Mouse (Mus musculus) gastrocnemius, postnatal 25 days (tissue): ENCODE measurements around the gene Zcchc13. TPM values are rescaled to one million over a fixed set of nuclear protein-coding genes. Genes with fewer than 3 reads are reported as not detected.

Source experiments
- DNase-seq: peaks from one replicate; pipeline ENCODE4 v3.0.0; 2022
- long read RNA-seq, 2 experiments: library from polyadenylated mRNA; stranded (forward); transcript quantifications; one replicate each; pipeline ENCODE4 v2.0.0; 2021
- total RNA-seq, 2 experiments: library from RNA; stranded (reverse); gene quantifications; 1 replicate in 1 of 2; 2 replicates in 1 of 2; pipeline ENCODE4 v1.2.3; 2021

The Zcchc13 gene
- not detected for total RNA-seq
- long read RNA-seq, experiment 1 = 0 reads
- long read RNA-seq, experiment 2 = 0 reads

GRCm38 (mm10) chrX:103630303-103630702 lies at the start of gene Zcchc13:
Gene Zcchc13 (plus strand): TSS chrX:103630586.
- DNase-seq = no peak

DNA sequence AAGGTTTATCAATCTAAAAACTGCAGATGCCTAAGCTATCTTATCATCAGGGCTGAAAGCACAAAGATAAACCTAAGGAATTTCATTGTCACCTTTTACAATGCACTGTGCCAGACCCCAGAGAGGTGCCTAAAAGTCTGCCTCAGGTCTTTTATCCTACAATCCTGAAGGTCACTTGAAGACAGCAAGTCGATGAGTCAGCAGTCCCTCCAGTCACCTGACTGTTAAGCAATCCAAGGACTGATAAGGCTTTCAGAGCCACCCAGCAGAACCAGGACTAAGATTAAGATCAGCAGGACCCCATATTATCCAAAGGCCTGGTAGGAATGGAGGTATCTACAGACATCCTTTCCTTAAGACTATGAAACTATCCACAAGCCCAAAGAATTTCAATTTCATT lies 46.1 kb upstream of the Zcchc13 start:
- no peak for DNase-seq

DNA sequence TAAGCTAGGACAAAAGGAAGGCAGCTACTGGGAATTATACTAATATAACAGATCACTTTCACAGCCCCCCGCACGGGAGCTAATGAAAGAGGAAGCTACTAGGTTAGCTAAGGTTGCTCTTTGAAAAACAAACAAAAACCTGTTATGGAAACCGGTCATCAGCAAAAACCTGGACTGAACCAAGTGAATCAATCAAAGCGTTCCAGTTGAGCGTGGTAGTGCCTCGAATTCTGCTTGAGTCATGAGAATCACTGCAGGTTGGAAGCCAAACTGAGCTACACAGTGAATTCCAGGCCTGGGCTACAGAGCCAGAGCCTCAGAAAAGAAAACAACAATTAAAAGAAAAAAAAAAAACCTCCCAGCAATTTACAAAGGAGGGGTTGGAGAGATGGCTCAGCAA lies 38.3 kb upstream of the Zcchc13 start:
- no peak for DNase-seq

DNA sequence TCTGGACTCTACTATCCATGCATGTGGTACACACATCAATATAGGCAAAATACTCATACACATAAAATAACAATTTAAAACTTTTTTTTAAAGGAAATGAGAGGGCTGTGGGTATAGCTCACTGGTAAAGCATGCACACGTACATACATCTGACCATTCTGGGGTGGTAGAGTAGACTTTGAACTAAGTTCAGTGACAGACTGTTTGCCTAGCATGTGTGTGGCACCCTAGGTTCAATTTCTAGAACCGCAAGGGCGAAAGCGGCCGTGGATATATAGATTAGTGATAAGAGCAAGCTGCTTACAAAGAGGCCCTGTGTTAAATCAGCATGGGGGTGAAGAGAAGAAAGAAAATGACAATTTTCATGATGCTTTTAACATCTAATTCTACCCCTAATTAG lies 27.8 kb upstream of the Zcchc13 start:
- DNase-seq = no peak

DNA sequence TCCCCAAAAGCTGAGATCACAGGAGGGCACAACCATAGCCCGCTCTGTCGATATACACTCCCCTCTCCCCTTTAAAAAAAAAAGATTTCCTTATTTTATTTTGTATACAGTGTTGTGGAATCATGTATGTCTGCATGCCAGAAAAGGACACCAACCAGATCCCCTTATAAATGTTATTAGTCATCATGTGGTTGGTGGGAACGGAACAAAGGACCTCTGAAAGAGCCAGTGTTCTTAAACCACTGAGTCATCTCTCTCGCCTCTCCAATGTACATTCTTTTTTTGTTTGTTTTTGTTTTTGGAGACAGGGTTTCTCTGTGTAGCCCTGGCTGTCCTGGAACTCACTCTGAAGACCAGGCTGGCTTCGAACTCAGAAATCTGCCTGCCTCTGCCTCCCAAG lies 26.2 kb upstream of the Zcchc13 start:
- no peak for DNase-seq

DNA sequence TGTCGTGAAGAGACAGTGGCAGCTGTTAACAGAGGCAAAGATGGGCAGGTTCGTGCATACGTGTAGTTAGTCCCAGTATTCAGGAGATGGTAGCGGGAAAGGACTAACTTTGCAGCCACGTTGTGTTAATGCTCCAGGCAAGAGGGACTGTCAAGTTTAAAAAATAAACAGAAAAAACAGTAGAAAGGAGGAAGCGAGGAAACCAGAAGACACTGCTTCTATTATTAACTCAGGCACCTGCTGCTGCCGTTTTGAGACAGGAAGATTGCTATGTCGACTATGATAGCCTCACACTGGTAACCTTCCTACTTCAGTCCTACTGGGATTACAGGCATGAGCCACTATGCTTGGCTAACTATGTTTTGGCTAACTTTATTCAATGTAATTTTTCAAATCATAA lies 24.9 kb upstream of the Zcchc13 start:
- no peak for DNase-seq

DNA sequence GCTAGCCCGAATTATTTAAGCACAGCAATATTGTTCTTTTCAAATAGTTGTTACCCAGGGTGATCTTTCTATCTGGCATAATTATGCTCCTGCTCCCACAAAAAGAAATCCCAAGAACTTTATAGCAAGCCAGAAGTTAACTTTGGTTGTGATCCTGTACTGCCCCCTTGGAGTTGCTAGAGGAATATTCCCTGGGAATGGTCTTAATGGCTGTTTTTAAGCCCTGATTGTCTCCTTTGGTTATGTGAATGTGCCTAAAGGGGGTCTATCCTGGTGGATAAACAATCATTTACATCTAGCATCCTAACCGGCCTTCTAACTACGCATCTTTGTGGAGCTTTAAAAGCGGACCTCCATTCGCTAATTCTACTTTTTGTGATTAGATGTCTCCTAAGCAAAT lies 20.0 kb upstream of the Zcchc13 start:
- no peak for DNase-seq

- no peak for DNase-seq
Observed at GRCm38 (mm10) chrX:103611462-103611861, 18.9 kb upstream of the Zcchc13 start.

DNA sequence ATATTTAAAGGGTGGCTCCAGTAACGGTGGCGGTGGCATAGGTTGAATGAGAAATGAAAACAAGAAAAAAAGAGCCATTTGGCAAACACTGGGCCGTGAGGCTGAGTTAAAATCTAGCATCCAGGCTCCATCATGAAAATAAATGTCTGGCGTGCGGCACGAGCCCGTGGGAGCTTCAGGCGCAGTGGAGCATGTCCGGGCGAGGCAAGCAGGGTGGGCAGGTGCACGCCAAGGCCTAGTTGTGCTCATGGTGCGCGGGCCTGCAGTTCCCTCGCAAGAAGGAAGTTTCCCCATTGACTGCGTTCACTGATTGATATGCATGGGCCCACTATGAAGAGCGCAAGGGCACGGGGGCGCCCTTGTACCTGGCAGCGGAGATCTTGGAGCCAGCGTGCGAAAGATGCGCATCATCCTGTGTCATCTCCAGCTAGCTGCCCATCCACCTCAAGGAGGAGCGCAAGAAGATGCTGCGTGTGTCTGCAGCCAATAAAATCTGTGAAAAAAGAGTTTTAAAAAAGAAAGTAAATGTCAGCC lies 15.6 kb upstream of the Zcchc13 start:
- DNase-seq = no peak

DNA sequence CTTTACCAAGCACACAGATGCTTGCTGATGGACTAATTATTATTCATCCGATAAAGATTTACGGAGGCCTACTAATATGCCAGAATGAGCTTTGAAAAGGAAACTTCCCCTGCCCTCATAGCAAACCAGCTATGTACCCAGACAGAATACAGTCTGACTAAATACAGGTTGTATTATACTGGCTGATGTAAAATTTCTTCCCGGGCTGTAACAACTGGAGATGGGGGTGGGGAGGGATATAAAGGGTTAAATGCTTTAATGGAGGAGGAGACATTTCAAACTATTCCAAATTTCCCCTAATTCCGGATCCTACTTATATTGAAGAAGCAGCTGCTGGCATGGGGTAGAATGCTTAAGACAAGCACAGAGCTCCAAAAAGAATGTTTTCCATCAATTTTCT lies 14.9 kb upstream of the Zcchc13 start:
- DNase-seq = no peak

- no peak for DNase-seq
Observed at GRCm38 (mm10) chrX:103616162-103616535, 14.2 kb upstream of the Zcchc13 start.

GRCm38 (mm10) chrX:103616536-103617404 lies 13.6 kb upstream of the Zcchc13 start:
- peak; percentile 87 for DNase-seq

DNA sequence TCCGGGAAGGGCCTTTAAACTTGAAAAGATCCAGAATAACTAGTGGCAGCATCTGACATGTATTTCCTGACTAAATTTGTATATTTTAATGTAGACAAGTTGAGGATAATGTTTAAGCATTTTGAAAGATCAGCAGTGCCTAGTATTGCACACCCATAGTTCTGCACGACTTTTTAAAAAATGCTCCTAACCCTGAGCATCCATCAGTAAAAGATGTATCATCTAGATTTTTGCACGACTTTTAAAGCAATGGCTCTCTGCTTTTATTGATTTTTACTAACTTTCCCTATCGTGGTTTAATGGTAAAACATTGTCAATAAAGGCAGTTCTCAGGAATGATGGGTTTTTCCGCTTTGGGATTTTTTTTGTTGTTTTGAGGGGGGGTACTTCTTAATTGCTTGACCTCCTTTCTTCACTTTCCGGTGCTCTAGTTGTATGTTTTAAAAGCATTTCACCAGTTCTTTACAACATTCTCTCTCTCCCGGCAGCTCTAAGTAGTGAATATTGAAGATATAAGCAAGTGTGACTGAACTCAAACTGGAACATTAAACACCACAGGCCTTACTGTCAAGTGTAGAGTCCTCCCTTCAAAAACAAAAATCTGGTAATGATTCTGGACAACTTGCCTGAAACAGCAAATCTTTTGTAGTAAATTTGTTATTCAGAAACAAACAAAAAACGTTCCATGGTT lies 12.8 kb upstream of the Zcchc13 start:
- no peak for DNase-seq

DNA sequence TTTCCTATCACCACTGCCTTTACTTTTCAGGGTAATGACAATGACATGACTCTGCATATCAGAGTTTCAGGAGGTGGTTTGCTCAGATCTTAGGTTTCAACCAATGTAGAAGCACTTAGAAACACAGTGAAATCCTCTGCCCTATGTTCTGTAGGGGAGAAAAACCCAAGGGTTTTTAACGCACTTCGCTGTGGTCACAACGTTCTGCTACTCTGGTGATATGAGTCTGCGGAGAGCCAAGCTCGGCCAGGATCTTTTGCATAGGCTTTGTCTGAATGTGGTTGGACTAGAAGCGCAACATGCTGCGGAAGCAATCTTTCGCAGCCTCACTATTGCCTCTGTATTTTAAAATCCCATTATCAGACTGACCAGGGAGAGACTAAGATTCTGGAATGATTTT lies 8.6 kb upstream of the Zcchc13 start:
- no peak for DNase-seq

- DNase-seq = peak; percentile 96
Observed at GRCm38 (mm10) chrX:103622260-103622934, 8.0 kb upstream of the Zcchc13 start.

DNA sequence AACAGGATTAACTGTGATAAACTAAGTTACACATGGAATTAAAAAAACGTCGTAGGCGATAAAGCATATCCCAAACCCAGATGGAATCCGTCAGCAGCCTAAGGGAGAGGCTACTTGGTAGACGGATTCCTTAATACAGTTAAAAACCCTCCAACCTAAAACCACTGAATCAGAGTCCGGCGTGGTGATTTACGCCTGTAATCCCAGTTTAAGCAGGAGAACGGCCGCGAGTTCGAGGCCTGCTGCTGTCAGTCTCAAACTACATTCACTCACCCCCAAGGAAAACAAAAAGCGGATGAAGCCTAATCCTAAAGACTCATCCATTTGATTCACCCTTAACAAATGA lies 7.5 kb upstream of the Zcchc13 start:
- DNase-seq = no peak

DNA sequence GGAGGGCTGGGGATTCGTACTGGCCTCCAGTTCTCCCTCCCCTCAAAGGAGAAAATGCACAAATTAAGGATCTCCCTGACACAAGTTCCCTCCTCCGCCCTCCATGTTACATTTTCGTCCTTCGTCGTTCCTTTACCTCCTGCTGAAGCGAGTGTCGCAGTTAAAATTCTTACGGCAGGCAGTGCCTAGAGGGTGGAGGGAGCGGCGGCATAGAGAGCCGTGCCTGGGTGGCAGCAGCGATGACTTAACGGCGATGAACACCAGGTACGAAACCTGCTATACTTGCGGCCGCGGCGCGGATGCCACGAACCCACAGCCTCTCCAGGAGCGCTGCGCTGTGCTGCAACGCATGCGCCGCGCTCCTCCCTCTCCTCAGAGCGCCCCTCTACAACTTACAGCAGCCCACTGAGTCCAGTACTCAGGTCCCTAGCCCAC lies 7.0 kb upstream of the Zcchc13 start:
- no peak for DNase-seq

DNA sequence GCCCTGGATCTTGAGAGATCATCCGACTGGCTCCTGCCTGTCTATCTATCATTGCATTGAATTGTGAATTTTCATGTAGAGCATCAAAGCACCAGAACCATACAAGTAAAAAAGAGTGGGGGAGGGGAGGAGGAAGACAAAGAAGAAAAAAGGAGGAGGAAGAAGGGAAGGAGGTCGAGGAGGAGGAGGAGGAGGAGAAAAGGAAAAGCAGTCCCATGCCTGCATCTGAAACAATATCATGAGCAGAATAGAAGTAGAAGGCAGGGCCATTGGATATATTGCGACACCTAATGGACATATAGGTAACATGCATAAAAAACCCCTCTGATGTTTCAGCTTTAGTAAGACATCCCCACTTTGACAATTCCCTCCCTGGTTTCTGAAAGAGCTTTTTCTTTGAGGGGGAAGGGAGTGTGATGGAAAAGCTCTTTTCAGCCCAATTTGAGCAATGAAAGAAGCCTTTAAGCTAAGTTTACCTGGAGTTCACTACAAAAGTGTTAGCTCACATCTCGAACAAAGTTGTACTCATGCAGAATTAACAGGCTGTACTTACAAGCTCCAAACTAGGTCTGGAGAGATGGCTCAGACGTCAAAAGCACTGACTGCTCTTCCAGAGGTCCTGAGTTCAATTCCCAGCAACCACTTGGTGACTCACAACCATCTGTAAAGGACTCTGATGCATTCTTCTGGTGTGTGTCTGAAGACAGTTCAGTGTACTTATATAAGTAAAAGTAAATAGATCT lies 5.8 kb upstream of the Zcchc13 start:
- no peak for DNase-seq

GRCm38 (mm10) chrX:103628890-103629289 lies 1.5 kb upstream of the Zcchc13 start:
- no peak for DNase-seq

GRCm38 (mm10) chrX:103633895-103634294 lies 3.5 kb downstream of the Zcchc13 start:
- DNase-seq = no peak

- DNase-seq = no peak
Observed at GRCm38 (mm10) chrX:103636021-103636420, 5.6 kb downstream of the Zcchc13 start.

DNA sequence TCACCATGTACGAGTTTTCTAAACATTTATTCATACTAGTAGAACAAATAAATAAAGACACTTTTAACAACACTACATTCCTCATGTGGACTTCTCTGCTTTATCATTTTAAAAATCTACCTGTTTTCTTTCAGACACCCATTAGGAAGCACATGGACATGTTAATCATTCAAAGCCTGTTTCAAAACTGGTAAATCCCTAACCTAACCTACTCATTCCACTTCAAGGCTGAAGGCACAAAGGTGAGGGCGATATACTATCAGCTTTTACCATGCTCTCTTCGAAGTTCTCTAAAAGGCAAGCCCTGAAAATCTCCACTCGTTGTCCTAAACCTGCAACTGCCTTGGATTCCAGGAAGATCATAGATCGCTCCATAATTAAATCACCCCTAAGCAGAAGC lies 8.2 kb downstream of the Zcchc13 start:
- no peak for DNase-seq
